Mouse (Mus musculus) embryonic facial prominence, embryonic 11.5 days (tissue): ENCODE measurements around the gene Mgme1. TPM values are rescaled to one million over a fixed set of nuclear protein-coding genes. Genes with fewer than 3 reads are reported as not detected.

Experiments
- ATAC-seq: fragments of 200-750 bp; cut with Nextera tagmentation; replicated peaks from 2 replicates; pipeline ENCODE4 v1.8.0; 2017; ENCODE audit warnings: low read depth; ENCODE audit not compliant: insufficient number of reproducible peaks, low FRiP score, low TSS enrichment
- DNase-seq: peaks from one replicate; pipeline ENCODE4 v3.0.0-alpha.2; 2015; ENCODE audit warnings: low spot score
- H3K27ac ChIP-seq: fragments of 300-500 bp; sonication (generic); replicated peaks from 2 replicates; pipeline ENCODE4 v1.5.1; 2014; ENCODE audit warnings: mild to moderate bottlenecking, low read depth, low read length, control low read depth
- H3K27me3 ChIP-seq: fragments of 300-500 bp; sonication (generic); 2 replicates; pipeline ENCODE4 v1.6.1; 2014; ENCODE audit warnings: mild to moderate bottlenecking, low read length, moderate library complexity, mixed read lengths; ENCODE audit not compliant: control insufficient read depth, insufficient read depth
- H3K36me3 ChIP-seq: fragments of 300-500 bp; sonication (generic); replicated peaks from 2 replicates; pipeline ENCODE4 v1.6.1; 2014; ENCODE audit warnings: low read depth, mild to moderate bottlenecking, low read length, moderate library complexity, mixed read lengths; ENCODE audit not compliant: control insufficient read depth, insufficient read depth
- H3K4me1 ChIP-seq: fragments of 300-500 bp; sonication (generic); 2 replicates; pipeline ENCODE4 v1.6.1; 2014; ENCODE audit warnings: low read length, mixed read lengths; ENCODE audit not compliant: control insufficient read depth, insufficient read depth
- H3K4me2 ChIP-seq: fragments of 300-500 bp; sonication (generic); 2 replicates; pipeline ENCODE4 v1.6.1; 2014; ENCODE audit warnings: low read depth, mild to moderate bottlenecking, control low read depth, low read length, moderate library complexity
- H3K4me3 ChIP-seq: fragments of 300-500 bp; sonication (generic); 2 replicates; pipeline ENCODE4 v1.5.1; 2014; ENCODE audit warnings: low read depth, low read length, control low read depth
- H3K9ac ChIP-seq: fragments of 300-500 bp; sonication (generic); replicated peaks from 2 replicates; pipeline ENCODE4 v1.6.1; 2014; ENCODE audit warnings: mild to moderate bottlenecking, control low read depth, low read length
- H3K9me3 ChIP-seq: fragments of 300-500 bp; sonication (generic); replicated peaks from 2 replicates; pipeline ENCODE4 v1.6.1; 2016; ENCODE audit warnings: mild to moderate bottlenecking, low read length, inconsistent platforms, mixed read lengths; ENCODE audit not compliant: control insufficient read depth
- WGBS: fragments of 180-500 bp; shearing (Covaris S2); extraction: QIAGEN DNeasy Blood & Tissue Kit; methylation state at CpG from one replicate; pipeline ENCODE4 v1.1.7; 2014; 5-methylcytosine and 5-hydroxymethylcytosine counted together
- polyA plus RNA-seq: library from polyadenylated mRNA; unstranded; fragments of >200 nt; fragmentation: Nextera tagmentation; extraction: Ambion mirVana; gene quantifications from 2 replicates; pipeline ENCODE4 v1.2.1, GENCODE M21; 2014

Mgme1 gene
- polyA plus RNA-seq, 1 experiment from 2014 or later: 20.1 TPM

DNA sequence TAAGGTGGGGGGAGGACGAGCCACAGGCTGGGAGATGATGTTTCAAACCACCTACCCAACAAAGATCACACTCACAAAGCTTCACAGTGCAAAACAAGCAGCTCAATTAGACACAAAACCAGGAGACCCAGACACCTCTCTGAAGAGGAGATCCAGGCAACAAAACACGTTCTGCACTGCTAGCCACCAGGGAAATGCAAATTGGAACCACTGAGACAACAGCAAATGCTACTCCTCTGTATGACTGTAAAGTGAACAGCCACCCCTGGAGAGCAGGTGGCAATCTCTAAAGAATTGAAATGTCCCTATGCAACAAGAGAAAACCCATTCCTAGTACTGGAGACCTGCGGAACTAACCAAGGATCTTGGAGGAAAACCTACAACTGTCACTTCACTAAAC is 36.9 kb upstream of the Mgme1 start:
- Histone ChIP-seq H3K36me3 (no peaks in the 10 kb centered on the region), H3K27ac (no peak overlapping the region), H3K4me3 (no peak overlapping the region), H3K4me1 (no peaks in the 10 kb centered on the region), H3K27me3 (no peaks in the 10 kb centered on the region), H3K4me2 (no peak overlapping the region), H3K9ac (no peak overlapping the region), H3K9me3 (no peaks in the 10 kb centered on the region)
- WGBS: 65% methylated on average over 3 of the region's 3 CpGs
- no peak for ATAC-seq
- no peak for DNase-seq

DNA sequence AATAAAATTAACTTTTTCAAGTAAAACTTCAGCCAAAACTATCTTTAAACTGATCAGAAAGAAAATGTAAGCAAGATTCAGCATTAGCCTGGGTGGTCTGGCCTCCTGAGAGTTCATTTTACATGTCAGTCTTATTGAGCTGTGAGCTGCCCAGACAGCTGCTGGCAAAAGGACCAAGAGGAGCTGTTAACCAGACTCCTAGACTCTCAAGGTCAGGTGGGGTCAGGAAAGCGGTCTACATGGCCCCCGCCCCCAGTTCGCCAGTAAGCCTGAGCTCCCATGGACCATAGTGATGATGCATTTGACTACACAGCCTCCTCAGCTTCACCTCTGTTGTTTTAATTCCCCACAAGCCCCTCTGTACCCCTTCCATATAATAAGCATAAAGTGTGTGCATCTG is 34.7 kb upstream of the Mgme1 start:
- no peaks in the 10 kb centered on the region for H3K36me3 ChIP-seq
- H3K27me3 ChIP-seq: no peaks in the 10 kb centered on the region
- ATAC-seq: no peak
- H3K4me3 ChIP-seq: no peak overlapping the region
- no peak overlapping the region for H3K27ac ChIP-seq
- WGBS: 47% methylated on average over 3 of the region's 3 CpGs
- H3K4me1 ChIP-seq: no peaks in the 10 kb centered on the region
- DNase-seq: peak; percentile 42
- H3K9me3 ChIP-seq: no peaks in the 10 kb centered on the region
- H3K4me2 ChIP-seq: no peak overlapping the region
- H3K9ac ChIP-seq: no peak overlapping the region

- no peaks in the 10 kb centered on the region for H3K36me3 ChIP-seq
- WGBS: 61% methylated on average over 9 of the region's 9 CpGs
- no peaks in the 10 kb centered on the region for H3K27me3 ChIP-seq
- no peaks in the 10 kb centered on the region for H3K4me1 ChIP-seq
- no peak overlapping the region for H3K4me3 ChIP-seq
- ATAC-seq (no peak), DNase-seq (no peak)
- H3K9me3 ChIP-seq: no peaks in the 10 kb centered on the region
- H3K27ac ChIP-seq: no peak overlapping the region
- no peak overlapping the region for H3K9ac ChIP-seq
- no peak overlapping the region for H3K4me2 ChIP-seq
Measured at GRCm38 (mm10) chr2:144236791-144237584, 33.5 kb upstream of the Mgme1 start.

DNA sequence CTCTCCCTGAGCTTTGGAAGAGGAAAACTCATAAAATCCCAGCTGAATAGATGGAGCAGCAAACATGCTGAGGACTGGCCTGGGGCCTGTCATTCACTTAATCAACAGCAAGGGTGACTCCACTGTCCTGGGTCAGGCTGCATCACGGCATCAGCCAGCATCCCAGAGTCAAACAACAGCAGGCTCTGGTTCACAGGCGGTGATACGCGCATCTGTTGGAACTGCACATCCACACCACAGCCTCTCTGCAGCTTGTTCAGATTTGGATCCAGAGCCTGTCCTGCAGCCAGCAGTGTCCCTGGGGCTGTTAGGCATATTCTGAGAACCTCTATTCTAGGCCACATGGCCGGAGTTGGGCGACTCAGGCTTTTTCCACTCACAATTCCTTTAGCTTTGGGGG is 32.1 kb upstream of the Mgme1 start:
- no peak overlapping the region for H3K4me2 ChIP-seq
- H3K27ac ChIP-seq: no peak overlapping the region
- DNase-seq (no peak), ATAC-seq (no peak)
- no peak overlapping the region for H3K9ac ChIP-seq
- H3K4me1 ChIP-seq: no peaks in the 10 kb centered on the region
- no peaks in the 10 kb centered on the region for H3K27me3 ChIP-seq
- H3K4me3 ChIP-seq: no peak overlapping the region
- 80% methylated on average over 6 of the region's 6 CpGs for WGBS
- no peaks in the 10 kb centered on the region for H3K36me3 ChIP-seq
- H3K9me3 ChIP-seq: no peaks in the 10 kb centered on the region

- Histone ChIP-seq H3K27ac (no peak overlapping the region), H3K27me3 (no peaks in the 10 kb centered on the region), H3K9me3 (no peaks in the 10 kb centered on the region), H3K4me1 (no peaks in the 10 kb centered on the region), H3K36me3 (no peaks in the 10 kb centered on the region), H3K4me2 (no peak overlapping the region), H3K4me3 (no peak overlapping the region), H3K9ac (no peak overlapping the region)
- no peak for ATAC-seq
- no peak for DNase-seq
- WGBS: 50% methylated on average over 2 of the region's 2 CpGs
Measured at GRCm38 (mm10) chr2:144239318-144239717, 31.1 kb upstream of the Mgme1 start.

DNA sequence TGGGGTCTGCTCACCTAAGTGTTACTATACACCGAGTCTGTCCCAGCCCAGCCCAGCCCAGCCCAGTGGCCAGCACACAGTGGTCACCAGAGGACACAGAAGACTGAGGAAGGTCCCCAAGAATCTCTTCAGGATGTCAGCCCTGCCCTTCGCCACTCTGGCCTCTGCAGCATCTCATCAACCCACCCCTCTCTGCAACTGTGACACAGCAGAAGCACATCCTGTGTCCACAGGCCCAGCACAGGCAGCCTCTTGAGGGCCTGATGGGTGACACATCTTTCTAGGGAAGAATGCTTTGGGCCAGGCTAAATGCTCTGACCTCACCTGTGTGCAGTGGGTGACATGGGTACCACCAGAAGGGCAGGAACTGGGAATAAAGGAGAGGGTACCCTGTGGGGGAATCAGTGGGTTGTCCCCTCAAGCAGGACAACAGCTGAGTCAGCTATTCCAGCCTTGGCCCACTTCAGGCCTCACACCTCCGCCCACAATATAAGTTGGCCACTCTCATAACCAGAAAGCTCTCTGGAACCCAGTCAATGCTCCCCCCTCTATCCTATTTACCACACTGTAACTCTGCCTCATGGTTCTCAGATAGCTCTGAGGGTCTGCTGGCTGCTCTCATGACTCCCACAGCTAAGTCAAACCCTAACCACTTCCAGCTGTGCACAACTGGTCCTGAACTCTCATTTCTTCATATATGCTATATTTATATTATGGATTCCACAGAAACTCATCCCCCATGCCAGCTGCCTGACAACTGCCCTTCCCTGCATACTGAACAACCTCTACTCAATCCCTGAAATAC is 30.2 kb upstream of the Mgme1 start:
- Histone ChIP-seq H3K4me1 (no peaks in the 10 kb centered on the region), H3K9me3 (no peaks in the 10 kb centered on the region), H3K36me3 (no peaks in the 10 kb centered on the region), H3K4me2 (no peak overlapping the region), H3K27ac (no peak overlapping the region), H3K27me3 (no peaks in the 10 kb centered on the region), H3K9ac (no peak overlapping the region), H3K4me3 (no peak overlapping the region)
- DNase-seq: peak; percentile 69
- 84% methylated on average over 3 of the region's 3 CpGs for WGBS
- ATAC-seq: peak; percentile 40; the same call in 1 of the 2 replicates

DNA sequence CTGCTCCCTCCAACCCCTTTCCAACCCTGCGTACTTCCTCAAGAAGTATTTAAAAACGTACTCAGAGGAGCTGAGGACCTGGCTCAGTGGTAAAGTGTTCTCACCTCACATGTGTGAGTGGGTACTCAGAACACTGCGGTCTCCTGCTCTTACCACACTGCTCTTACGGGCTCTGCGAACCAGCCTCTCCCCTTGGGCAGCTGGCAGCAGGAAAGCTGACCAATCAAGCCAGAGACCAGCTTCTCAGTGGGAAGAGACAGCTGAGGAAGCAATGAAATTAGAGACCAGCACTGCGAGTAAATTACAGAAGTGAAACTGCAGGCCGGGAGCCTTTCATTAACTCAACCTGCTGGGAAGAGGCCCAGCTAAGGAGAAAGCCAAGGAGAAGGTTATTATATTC is 25.0 kb upstream of the Mgme1 start:
- no peaks in the 10 kb centered on the region; the same call in 1 of the 2 replicates for H3K36me3 ChIP-seq
- 64% methylated on average over 7 of the region's 7 CpGs for WGBS
- H3K4me2 ChIP-seq: no peak overlapping the region
- no peaks in the 10 kb centered on the region for H3K4me1 ChIP-seq
- H3K9ac ChIP-seq: no peak overlapping the region
- no peaks in the 10 kb centered on the region for H3K9me3 ChIP-seq
- no peak overlapping the region for H3K4me3 ChIP-seq
- H3K27me3 ChIP-seq: no peaks in the 10 kb centered on the region
- DNase-seq: no peak
- no peak overlapping the region for H3K27ac ChIP-seq
- no peak for ATAC-seq

DNA sequence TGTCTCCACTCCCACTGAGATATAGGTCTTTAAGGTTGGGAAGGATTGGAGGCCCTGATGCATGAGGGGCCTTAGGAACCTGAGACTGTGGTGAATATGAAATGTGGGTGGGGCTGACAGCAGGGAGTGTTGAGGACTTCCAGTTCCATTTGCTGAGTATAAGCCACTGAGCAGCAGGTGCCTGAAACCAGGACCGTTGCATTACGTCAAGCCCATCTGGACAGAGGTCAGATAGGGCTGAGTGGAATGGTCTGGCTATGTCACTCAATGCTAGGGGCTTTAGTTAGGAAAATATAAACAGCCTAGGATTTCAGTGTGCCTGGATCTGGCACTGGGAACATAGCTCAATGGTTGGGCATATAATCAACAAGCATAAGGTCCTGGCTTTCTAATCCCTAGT is 24.2 kb upstream of the Mgme1 start:
- DNase-seq: no peak
- 78% methylated on average over 2 of the region's 2 CpGs for WGBS
- ATAC-seq: no peak

More for the DNA sequence above, 24.2 kb upstream of the Mgme1 start:
- Histone ChIP-seq H3K36me3 (peaks cover 3% of the 10 kb centered on the region), H3K4me2 (no peak overlapping the region), H3K9ac (no peak overlapping the region), H3K27me3 (no peaks in the 10 kb centered on the region), H3K4me3 (no peak overlapping the region), H3K9me3 (no peaks in the 10 kb centered on the region), H3K4me1 (no peaks in the 10 kb centered on the region), H3K27ac (no peak overlapping the region)
